Mouse (Mus musculus) heart, postnatal 0 days (tissue): ENCODE data around the gene Itpr1.

Experiments
- CTCF ChIP-seq: IDR thresholded peaks from 2 replicates; pipeline ENCODE4 v1.5.1; 2016; ENCODE audit warnings: antibody characterized with exemption, control low read depth, low read depth
- EP300 ChIP-seq: IDR thresholded peaks from 2 replicates; pipeline ENCODE4 v1.6.1; 2016; ENCODE audit warnings: antibody characterized with exemption, low read depth

DNA sequence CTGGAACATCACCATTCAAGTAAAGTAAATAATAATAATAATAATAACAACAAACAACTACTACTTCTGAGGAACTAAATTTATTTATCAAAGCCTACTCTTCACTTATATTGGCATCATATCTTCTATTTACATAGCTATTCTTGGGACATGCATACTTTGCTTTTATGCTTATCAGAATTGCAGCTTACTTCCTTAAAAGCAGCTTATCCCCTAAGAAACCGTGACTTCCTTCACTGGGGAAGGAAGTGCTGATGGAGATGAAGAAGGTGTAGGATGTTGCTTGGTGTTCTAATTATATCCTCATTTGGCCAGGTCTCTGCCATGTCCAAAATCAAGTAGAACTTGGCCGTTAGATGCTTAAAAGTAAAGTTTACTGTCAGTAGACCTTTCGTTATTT lies 215.5 kb downstream of the Itpr1 start:
- TF ChIP-seq CTCF (no peak), EP300 (no peak)
